Mouse (Mus musculus): ENCODE data around the gene Tshz2.

Gene Tshz2

GRCm38 (mm10) chr2:170048831-170049230 lies 416.0 kb downstream of the Tshz2 start:
- no peak for DNase-seq (ENCODE audit: low spot score)

- DNase-seq (ENCODE audit: low spot score) = no peak
Observed at GRCm38 (mm10) chr2:170050651-170051050, 417.8 kb downstream of the Tshz2 start.

- no peak for DNase-seq (ENCODE audit: low spot score)
Observed at GRCm38 (mm10) chr2:170051441-170051840, 418.6 kb downstream of the Tshz2 start.

GRCm38 (mm10) chr2:170054943-170055342 lies 422.1 kb downstream of the Tshz2 start:
- DNase-seq (ENCODE audit: low spot score) = no peak

- DNase-seq (ENCODE audit: low spot score) = no peak
Observed at GRCm38 (mm10) chr2:170055413-170055812, 422.6 kb downstream of the Tshz2 start.

GRCm38 (mm10) chr2:170058774-170059173 lies 426.0 kb downstream of the Tshz2 start:
- DNase-seq (ENCODE audit: low spot score) = no peak

GRCm38 (mm10) chr2:170060066-170060465 lies 427.3 kb downstream of the Tshz2 start:
- DNase-seq (ENCODE audit: low spot score) = no peak

GRCm38 (mm10) chr2:170062378-170062777 lies 429.6 kb downstream of the Tshz2 start:
- no peak for DNase-seq (ENCODE audit: low spot score)

- no peak for DNase-seq (ENCODE audit: low spot score)
Observed at GRCm38 (mm10) chr2:170069976-170070375, 437.2 kb downstream of the Tshz2 start.

GRCm38 (mm10) chr2:170070641-170071241 lies 437.9 kb downstream of the Tshz2 start:
- peak; percentile 24 for DNase-seq (ENCODE audit: low spot score)

- DNase-seq (ENCODE audit: low spot score) = no peak
Observed at GRCm38 (mm10) chr2:170076941-170077490, 444.2 kb downstream of the Tshz2 start.

- DNase-seq (ENCODE audit: low spot score) = no peak
Observed at GRCm38 (mm10) chr2:170078041-170078440, 445.2 kb downstream of the Tshz2 start.

GRCm38 (mm10) chr2:170078442-170079017 lies 445.7 kb downstream of the Tshz2 start:
- no peak for DNase-seq (ENCODE audit: low spot score)

GRCm38 (mm10) chr2:170091563-170092443 lies 459.0 kb downstream of the Tshz2 start:
- no peak for DNase-seq (ENCODE audit: low spot score)

GRCm38 (mm10) chr2:170094220-170094619 lies 461.4 kb downstream of the Tshz2 start:
- no peak for DNase-seq (ENCODE audit: low spot score)

GRCm38 (mm10) chr2:170094871-170095270 lies 462.1 kb downstream of the Tshz2 start:
- DNase-seq (ENCODE audit: low spot score) = no peak

- DNase-seq (ENCODE audit: low spot score) = peak; percentile 72
Observed at GRCm38 (mm10) chr2:170101132-170101531, 468.3 kb downstream of the Tshz2 start.

- no peak for DNase-seq (ENCODE audit: low spot score)
Observed at GRCm38 (mm10) chr2:170101932-170102331, 469.1 kb downstream of the Tshz2 start.

GRCm38 (mm10) chr2:170103341-170103740 lies 470.5 kb downstream of the Tshz2 start:
- no peak for DNase-seq (ENCODE audit: low spot score)

- no peak for DNase-seq (ENCODE audit: low spot score)
Observed at GRCm38 (mm10) chr2:170103852-170104251, 471.0 kb downstream of the Tshz2 start.

GRCm38 (mm10) chr2:170104396-170104795 lies 471.6 kb downstream of the Tshz2 start:
- DNase-seq (ENCODE audit: low spot score) = no peak

GRCm38 (mm10) chr2:170106000-170106399 lies 473.2 kb downstream of the Tshz2 start:
- no peak for DNase-seq (ENCODE audit: low spot score)

GRCm38 (mm10) chr2:170107791-170108190 lies 475.0 kb downstream of the Tshz2 start:
- no peak for DNase-seq (ENCODE audit: low spot score)
